Mouse (Mus musculus): ENCODE measurements around the gene Cel. TPM values are rescaled to one million over a fixed set of nuclear protein-coding genes. Genes with fewer than 3 reads are reported as not detected.
A peak's percentile ranks its signal among the peaks of the same experiment; 100 is the strongest.

The Cel gene
- total and polyA plus RNA-seq, 3 experiments, result not detected

- Histone ChIP-seq H3K4me2 (ENCODE audit: insufficient read depth, low read depth, poor library complexity, severe bottlenecking) (no peak overlapping the region), H3K36me3 (replicated peaks in 1 of 2; ENCODE audit: control insufficient read depth in 1 of 2, insufficient read depth in 1 of 2, low read length in 1 of 2) (peaks cover 47 to 77% of the 10 kb centered on the region in 2 experiments), H3K9me3 (replicated peaks; ENCODE audit: low read length) (no peaks in the 10 kb centered on the region), H3K4me1 (ENCODE audit: control insufficient read depth in 1 of 2, insufficient read depth in 2 of 2) (peaks cover 0 to 10% of the 10 kb centered on the region in 2 experiments; a peak in 2 of 4 replicates), H3K27ac (ENCODE audit: insufficient read depth, low read depth) (no peak overlapping the region), H3K4me3 (replicated peaks in 1 of 3; ENCODE audit: low read depth in 2 of 3, low read length in 2 of 3, poor library complexity in 1 of 3) (no peak overlapping the region), H3K9ac (ENCODE audit: insufficient read depth, low read depth) (no peak overlapping the region), H3K79me2 (replicated peaks; ENCODE audit: control insufficient read depth, extremely low read depth, insufficient read depth, poor library complexity, severe bottlenecking) (no peaks in the 10 kb centered on the region), H3K27me3 (replicated peaks) (no peaks in the 10 kb centered on the region)
- DNase-seq (ENCODE audit: extremely low read depth), result peak; percentile 39
- in situ Hi-C loops (cut with MboI; ENCODE audit: low pct_ligation_motif_present, low pct_unique_long_range_greater_than_20kb, low sequenced_read_pairs) (no loop called here), dilution Hi-C loops (cut with MboI; ENCODE audit: extremely low pct_ligation_motif_present, extremely low pct_unique_long_range_greater_than_20kb, low sequenced_read_pairs) (no loop called here)
- TF ChIP-seq USF1 (IDR thresholded peaks at IDR 0.05; ENCODE audit: low read depth, low read length) (no peak), CTCF (conservative IDR thresholded peaks at IDR 0.05 in 1 of 2, IDR thresholded peaks at IDR 0.05 in 1 of 2; ENCODE audit: low read depth in 2 of 2, low read length in 2 of 2) (peak; percentile 40 to 59), EP300 (IDR thresholded peaks at IDR 0.05; ENCODE audit: low read length) (no peak)
Measured at GRCm38 (mm10) chr2:28578003-28578402, 14.8 kb upstream of the Cel start.

- TF ChIP-seq ETS1 (conservative IDR thresholded peaks at IDR 0.05; ENCODE audit: low read depth, low read length) (no peak), KAT2A (IDR thresholded peaks at IDR 0.05; ENCODE audit: insufficient replicate concordance, low read length) (no peak), MAX (IDR thresholded peaks at IDR 0.05; ENCODE audit: low read length) (no peak), RAD21 (IDR thresholded peaks at IDR 0.05; ENCODE audit: low read depth, low read length) (no peak), JUND (conservative IDR thresholded peaks at IDR 0.05; ENCODE audit: low read depth, low read length) (no peak), ZNF384 (IDR thresholded peaks at IDR 0.05; ENCODE audit: low read depth, low read length) (no peak), SIN3A (IDR thresholded peaks at IDR 0.05; ENCODE audit: low read length) (no peak), JUN (IDR thresholded peaks at IDR 0.05; ENCODE audit: insufficient read depth, low read depth, low read length) (no peak), CTCF (conservative IDR thresholded peaks at IDR 0.05 in 1 of 2, IDR thresholded peaks at IDR 0.05 in 1 of 2; ENCODE audit: low read depth in 2 of 2, low read length in 2 of 2) (no peak), CHD1 (IDR thresholded peaks at IDR 0.05; ENCODE audit: low read depth, low read length) (no peak), GABPA (IDR thresholded peaks at IDR 0.05; ENCODE audit: insufficient replicate concordance, low read depth, low read length) (no peak)
- in situ Hi-C loops (cut with MboI; ENCODE audit: low pct_ligation_motif_present, low pct_unique_long_range_greater_than_20kb, low sequenced_read_pairs), result no loop called here
- peaks cover 58 to 89% of the 10 kb centered on the region in 2 experiments for H3K36me3 ChIP-seq (replicated peaks in 1 of 2; ENCODE audit: control insufficient read depth in 1 of 2, insufficient read depth in 1 of 2, low read length in 1 of 2)
- H3K27ac ChIP-seq (ENCODE audit: insufficient read depth, low read depth), result no peak overlapping the region
- dilution Hi-C loops (cut with MboI; ENCODE audit: extremely low pct_ligation_motif_present, extremely low pct_unique_long_range_greater_than_20kb, low sequenced_read_pairs), result no loop called here
- H3K9me3 ChIP-seq (replicated peaks; ENCODE audit: low read length), result no peaks in the 10 kb centered on the region
- no peaks in the 10 kb centered on the region for H3K27me3 ChIP-seq (replicated peaks)
- H3K79me2 ChIP-seq (replicated peaks; ENCODE audit: control insufficient read depth, extremely low read depth, insufficient read depth, poor library complexity, severe bottlenecking), result no peaks in the 10 kb centered on the region
- H3K9ac ChIP-seq (ENCODE audit: insufficient read depth, low read depth), result no peak overlapping the region
- no peak overlapping the region for H3K4me3 ChIP-seq (replicated peaks in 1 of 3; ENCODE audit: low read depth in 2 of 3, low read length in 2 of 3, poor library complexity in 1 of 3)
- DNase-seq (ENCODE audit: extremely low read depth), result no peak
- H3K4me1 ChIP-seq (ENCODE audit: control insufficient read depth in 1 of 2, insufficient read depth in 2 of 2), result peaks cover 0 to 8% of the 10 kb centered on the region in 2 experiments; a peak in 2 of 4 replicates
- no peak overlapping the region for H3K4me2 ChIP-seq (ENCODE audit: insufficient read depth, low read depth, poor library complexity, severe bottlenecking)
Measured at GRCm38 (mm10) chr2:28576815-28577214, 13.6 kb upstream of the Cel start.

GRCm38 (mm10) chr2:28575341-28575740, 12.1 kb upstream of the Cel start:
- H3K36me3 ChIP-seq (replicated peaks in 1 of 2; ENCODE audit: control insufficient read depth in 1 of 2, insufficient read depth in 1 of 2, low read length in 1 of 2), result peaks cover 69 to 93% of the 10 kb centered on the region in 2 experiments
- DNase-seq (ENCODE audit: extremely low read depth), result no peak
- dilution Hi-C loops (cut with MboI; ENCODE audit: extremely low pct_ligation_motif_present, extremely low pct_unique_long_range_greater_than_20kb, low sequenced_read_pairs), result no loop called here

More at GRCm38 (mm10) chr2:28575341-28575740, 12.1 kb upstream of the Cel start:
- no peaks in the 10 kb centered on the region for H3K79me2 ChIP-seq (replicated peaks; ENCODE audit: control insufficient read depth, extremely low read depth, insufficient read depth, poor library complexity, severe bottlenecking)
- no peak overlapping the region for H3K4me2 ChIP-seq (ENCODE audit: insufficient read depth, low read depth, poor library complexity, severe bottlenecking)
- H3K27me3 ChIP-seq (replicated peaks), result no peaks in the 10 kb centered on the region
- TF ChIP-seq MAX (IDR thresholded peaks at IDR 0.05; ENCODE audit: low read length), result no peak
- no peak for TF ChIP-seq POLR2AphosphoS2 (IDR thresholded peaks at IDR 0.05; ENCODE audit: low read depth, low read length)
- TF ChIP-seq USF1 (IDR thresholded peaks at IDR 0.05; ENCODE audit: low read depth, low read length), result no peak
- no peak for TF ChIP-seq ZMIZ1 (IDR thresholded peaks at IDR 0.05; ENCODE audit: low read depth, low read length)
- TF ChIP-seq JUND (conservative IDR thresholded peaks at IDR 0.05; ENCODE audit: low read depth, low read length), result no peak
- no peak for TF ChIP-seq ZC3H11A (IDR thresholded peaks at IDR 0.05; ENCODE audit: low read depth, low read length)
- no peak for TF ChIP-seq ZKSCAN1 (IDR thresholded peaks at IDR 0.05; ENCODE audit: borderline replicate concordance, low read depth, low read length)
- no peak for TF ChIP-seq GABPA (IDR thresholded peaks at IDR 0.05; ENCODE audit: insufficient replicate concordance, low read depth, low read length)
- TF ChIP-seq RAD21 (IDR thresholded peaks at IDR 0.05; ENCODE audit: low read depth, low read length), result no peak
- TF ChIP-seq RCOR1 (conservative IDR thresholded peaks at IDR 0.05; ENCODE audit: low read depth, low read length), result no peak
- TF ChIP-seq POLR2A (IDR thresholded peaks at IDR 0.05; ENCODE audit: low read depth, low read length), result no peak
- H3K4me3 ChIP-seq (replicated peaks in 1 of 3; ENCODE audit: low read depth in 2 of 3, low read length in 2 of 3, poor library complexity in 1 of 3), result no peak overlapping the region
- H3K4me1 ChIP-seq (ENCODE audit: control insufficient read depth in 1 of 2, insufficient read depth in 2 of 2), result no peaks in the 10 kb centered on the region
- in situ Hi-C loops (cut with MboI; ENCODE audit: low pct_ligation_motif_present, low pct_unique_long_range_greater_than_20kb, low sequenced_read_pairs), result no loop called here
- no peak overlapping the region for H3K27ac ChIP-seq (ENCODE audit: insufficient read depth, low read depth)
- no peaks in the 10 kb centered on the region for H3K9me3 ChIP-seq (replicated peaks; ENCODE audit: low read length)
- H3K9ac ChIP-seq (ENCODE audit: insufficient read depth, low read depth), result no peak overlapping the region

Measured in CH12.LX (cell line).